Mouse (Mus musculus): ENCODE measurements around the gene Ckmt2. TPM values are rescaled to one million over a fixed set of nuclear protein-coding genes. Genes with fewer than 3 reads are reported as not detected.
A peak's percentile ranks its signal among the peaks of the same experiment; 100 is the strongest.

The Ckmt2 gene
- polyA plus RNA-seq, 1 experiment from 2014 or later = 0.17 TPM

DNA sequence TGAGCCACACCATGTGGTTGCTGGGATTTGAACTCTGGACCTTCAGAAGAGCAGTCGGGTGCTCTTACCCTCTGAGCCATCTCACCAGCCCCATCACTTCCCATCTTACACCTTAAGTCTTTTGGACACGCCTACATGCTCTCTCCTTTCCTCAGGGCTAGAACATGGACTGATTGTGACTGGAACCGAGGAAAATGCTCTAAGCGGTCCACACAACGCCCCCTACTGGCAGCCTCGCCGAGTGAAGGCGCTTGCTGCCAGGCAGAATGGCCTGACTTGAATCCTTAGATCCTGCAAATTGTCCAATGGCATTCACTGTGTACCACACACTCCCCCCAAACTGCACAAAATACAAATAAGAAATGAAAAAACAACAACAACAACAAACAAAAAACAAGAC is 19.3 kb downstream of the Ckmt2 start:
- H3K36me3 ChIP-seq = no peaks in the 10 kb centered on the region
- H3K4me1 ChIP-seq (replicated peaks) = no peaks in the 10 kb centered on the region
- no peaks in the 10 kb centered on the region for H3K9me3 ChIP-seq
- no peak overlapping the region for H3K9ac ChIP-seq
- H3K27me3 ChIP-seq = no peaks in the 10 kb centered on the region
- H3K27ac ChIP-seq (replicated peaks) = no peak overlapping the region
- ATAC-seq (ENCODE audit: low read depth) = no peak
- H3K4me2 ChIP-seq = no peak overlapping the region
- no peak overlapping the region for H3K4me3 ChIP-seq
- WGBS = 77% methylated on average over 8 of the region's 8 CpGs

DNA sequence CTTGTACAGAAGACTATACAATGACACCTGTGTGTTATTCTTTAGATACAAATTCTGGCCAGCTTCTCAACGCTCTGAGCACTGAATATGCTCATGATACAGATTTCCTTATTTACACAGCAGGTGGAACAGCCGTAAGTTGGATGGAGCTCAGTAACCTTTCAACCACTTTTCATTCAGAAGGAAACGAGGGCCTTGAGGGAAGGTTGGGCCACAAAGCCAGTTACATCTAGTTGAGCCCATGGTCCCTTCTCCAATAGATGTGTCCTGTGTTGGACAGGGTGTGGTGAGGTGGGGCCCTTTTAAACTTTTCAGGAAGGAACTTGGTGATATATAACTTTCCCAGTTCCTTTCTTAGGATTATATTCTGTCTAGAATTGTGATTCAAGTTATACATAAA is 22.3 kb downstream of the Ckmt2 start:
- no peak for ATAC-seq (ENCODE audit: low read depth)
- no peaks in the 10 kb centered on the region for H3K27me3 ChIP-seq
- no peak overlapping the region for H3K4me2 ChIP-seq
- H3K27ac ChIP-seq (replicated peaks) = no peak overlapping the region
- no peaks in the 10 kb centered on the region for H3K36me3 ChIP-seq
- H3K4me1 ChIP-seq (replicated peaks) = no peaks in the 10 kb centered on the region
- H3K4me3 ChIP-seq = no peak overlapping the region
- no peak overlapping the region for H3K9ac ChIP-seq
- WGBS = 82% methylated on average over 3 of the region's 3 CpGs
- no peaks in the 10 kb centered on the region for H3K9me3 ChIP-seq

DNA sequence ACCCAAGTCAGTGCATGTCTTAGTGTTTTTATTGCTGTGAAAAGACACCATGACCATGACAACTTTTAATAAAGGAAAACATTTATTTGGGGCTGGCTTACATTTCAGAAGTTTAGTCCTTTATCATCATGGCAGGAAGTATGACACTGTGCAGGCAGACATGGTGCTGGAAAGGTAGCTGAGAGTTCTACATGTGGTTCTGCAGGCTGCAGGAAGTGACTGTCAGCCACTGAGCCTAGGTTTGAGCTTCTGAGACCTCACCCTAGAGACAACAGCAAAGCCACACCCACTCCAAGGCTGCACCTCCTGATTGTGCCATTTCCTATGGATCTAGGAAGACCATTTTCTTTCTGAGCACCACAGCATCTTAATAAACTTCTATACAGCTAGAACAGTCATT is 48.8 kb downstream of the Ckmt2 start:
- no peak for ATAC-seq (ENCODE audit: low read depth)

DNA sequence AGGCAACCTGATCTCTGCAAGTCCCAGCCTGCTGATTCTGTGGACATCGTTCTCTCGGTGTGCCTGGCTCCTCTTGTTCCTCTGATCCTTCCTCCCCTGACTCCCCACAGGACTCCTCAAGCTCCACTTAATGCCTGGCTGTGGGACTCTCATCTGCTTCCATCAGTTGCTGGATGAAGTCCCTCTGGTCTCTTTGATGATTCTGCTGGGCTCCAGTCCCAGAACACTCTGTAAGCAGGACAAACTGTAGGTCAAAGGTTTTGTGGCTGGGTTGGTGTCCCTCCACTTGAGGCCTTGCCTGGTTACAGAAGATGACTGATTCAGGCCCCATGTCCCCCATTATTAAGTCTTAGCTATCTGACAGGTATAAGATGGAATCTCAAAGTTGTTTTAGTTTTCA is 50.6 kb downstream of the Ckmt2 start:
- 88% methylated on average over 2 of the region's 2 CpGs for WGBS
- Histone ChIP-seq H3K36me3 (no peaks in the 10 kb centered on the region), H3K27ac (replicated peaks) (no peak overlapping the region), H3K4me1 (replicated peaks) (0 out of 2 replicates have a peak, but pooled peaks cover 3% of the 10 kb centered on the region), H3K9me3 (no peaks in the 10 kb centered on the region), H3K9ac (no peak overlapping the region), H3K4me2 (no peak overlapping the region), H3K4me3 (no peak overlapping the region), H3K27me3 (no peaks in the 10 kb centered on the region)
- ATAC-seq (ENCODE audit: low read depth) = no peak

More for the DNA sequence above, 48.8 kb downstream of the Ckmt2 start:
- Histone ChIP-seq H3K9ac (no peak overlapping the region), H3K4me1 (replicated peaks) (0 out of 2 replicates have a peak, but pooled peaks cover 3% of the 10 kb centered on the region), H3K27me3 (no peaks in the 10 kb centered on the region), H3K9me3 (no peaks in the 10 kb centered on the region), H3K4me3 (no peak overlapping the region), H3K4me2 (no peak overlapping the region), H3K36me3 (no peaks in the 10 kb centered on the region), H3K27ac (replicated peaks) (no peak overlapping the region)

DNA sequence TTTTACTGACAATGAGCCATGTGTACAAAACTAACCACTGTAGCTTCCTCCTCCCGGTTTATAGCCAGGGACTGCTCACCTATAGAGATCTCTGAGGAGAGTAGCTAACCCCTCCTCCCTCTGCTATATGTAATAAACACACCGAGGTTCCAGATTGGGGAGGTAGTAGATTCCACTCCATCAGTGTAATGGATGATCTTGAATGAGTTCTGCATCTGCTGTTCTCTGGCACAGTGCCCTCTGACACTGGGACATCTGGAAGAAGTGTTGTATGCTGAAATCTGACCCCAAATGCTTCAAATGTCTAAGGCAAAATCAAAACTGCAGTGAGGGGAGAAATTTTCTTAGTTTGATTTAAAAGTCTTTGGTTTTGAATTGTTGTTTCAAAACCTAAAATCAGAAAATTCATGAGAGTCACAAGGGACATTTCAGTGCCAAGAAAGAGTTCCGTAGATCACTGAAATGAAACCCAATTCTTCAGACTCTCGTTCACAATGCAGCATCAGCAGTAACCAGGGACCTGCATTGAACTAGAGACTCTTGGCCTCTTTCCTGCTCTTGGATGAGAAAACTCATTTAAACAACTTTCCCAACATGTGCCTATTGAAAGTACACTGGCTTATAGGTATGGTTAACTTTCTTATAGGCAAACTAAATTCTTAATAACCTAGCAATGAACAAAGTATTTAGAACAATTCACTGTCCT is 51.7 kb downstream of the Ckmt2 start:
- no peaks in the 10 kb centered on the region for H3K9me3 ChIP-seq
- H3K4me1 ChIP-seq (replicated peaks) = 0 out of 2 replicates have a peak, but pooled peaks cover 3% of the 10 kb centered on the region
- ATAC-seq (ENCODE audit: low read depth) = no peak
- H3K4me3 ChIP-seq = no peak overlapping the region
- WGBS = 71% methylated on average over 4 of the region's 4 CpGs
- H3K9ac ChIP-seq = no peak overlapping the region
- no peaks in the 10 kb centered on the region for H3K27me3 ChIP-seq
- H3K36me3 ChIP-seq = no peaks in the 10 kb centered on the region
- no peak overlapping the region for H3K27ac ChIP-seq (replicated peaks)
- no peak overlapping the region for H3K4me2 ChIP-seq

DNA sequence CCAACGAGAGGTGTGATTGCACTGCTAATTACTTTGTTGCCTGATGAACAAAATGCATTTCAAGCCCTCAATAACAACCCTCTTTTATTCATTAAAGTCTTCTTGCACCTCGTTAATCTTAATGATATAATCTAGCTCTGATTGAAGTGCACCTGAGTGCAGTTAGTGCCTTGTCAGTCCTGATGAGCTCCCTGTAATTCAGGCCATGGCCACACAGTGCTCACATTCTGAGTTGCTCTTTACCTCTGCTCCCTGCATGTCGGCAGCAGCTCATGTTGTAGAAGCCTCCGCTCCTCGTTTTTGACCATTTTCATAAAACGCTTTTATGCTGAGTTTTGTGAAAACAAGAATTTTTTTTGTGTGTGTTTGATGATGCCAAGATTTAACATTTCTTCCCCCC is 53.0 kb downstream of the Ckmt2 start:
- H3K27ac ChIP-seq (replicated peaks) = no peak overlapping the region
- H3K27me3 ChIP-seq = no peaks in the 10 kb centered on the region
- H3K4me2 ChIP-seq = no peak overlapping the region
- H3K4me3 ChIP-seq = no peak overlapping the region
- 0 out of 2 replicates have a peak, but pooled peaks cover 3% of the 10 kb centered on the region for H3K4me1 ChIP-seq (replicated peaks)
- ATAC-seq (ENCODE audit: low read depth) = no peak
- no peaks in the 10 kb centered on the region for H3K36me3 ChIP-seq
- no peaks in the 10 kb centered on the region for H3K9me3 ChIP-seq
- H3K9ac ChIP-seq = no peak overlapping the region
- WGBS = 63% methylated on average over 6 of the region's 6 CpGs

DNA sequence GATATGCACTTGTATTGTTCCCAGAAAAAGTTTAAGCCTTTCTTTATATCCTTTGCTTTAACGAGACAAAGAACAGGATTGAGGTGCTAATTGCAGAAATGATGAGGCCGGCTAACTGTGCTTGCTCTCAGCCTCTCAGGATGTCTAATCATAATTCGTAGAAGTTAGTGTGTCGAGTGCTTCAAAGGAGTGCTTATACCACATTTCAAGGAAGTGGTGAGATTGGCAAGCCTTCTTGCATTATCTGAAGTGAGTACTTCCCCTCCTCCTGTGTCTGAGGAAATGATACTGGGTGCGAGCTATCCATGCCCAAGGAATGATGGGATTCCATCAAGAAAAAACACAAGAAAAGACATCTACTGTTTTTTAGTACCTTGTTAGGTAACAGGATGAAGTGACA is 62.0 kb downstream of the Ckmt2 start:
- Histone ChIP-seq H3K36me3 (no peaks in the 10 kb centered on the region), H3K27ac (replicated peaks) (no peak overlapping the region), H3K27me3 (no peaks in the 10 kb centered on the region), H3K4me1 (replicated peaks) (no peaks in the 10 kb centered on the region), H3K4me3 (no peak overlapping the region), H3K9me3 (0 out of 2 replicates have a peak, but pooled peaks cover 5% of the 10 kb centered on the region), H3K9ac (no peak overlapping the region), H3K4me2 (no peak overlapping the region)
- no peak for ATAC-seq (ENCODE audit: low read depth)
- WGBS = 90% methylated on average over 5 of the region's 5 CpGs

DNA sequence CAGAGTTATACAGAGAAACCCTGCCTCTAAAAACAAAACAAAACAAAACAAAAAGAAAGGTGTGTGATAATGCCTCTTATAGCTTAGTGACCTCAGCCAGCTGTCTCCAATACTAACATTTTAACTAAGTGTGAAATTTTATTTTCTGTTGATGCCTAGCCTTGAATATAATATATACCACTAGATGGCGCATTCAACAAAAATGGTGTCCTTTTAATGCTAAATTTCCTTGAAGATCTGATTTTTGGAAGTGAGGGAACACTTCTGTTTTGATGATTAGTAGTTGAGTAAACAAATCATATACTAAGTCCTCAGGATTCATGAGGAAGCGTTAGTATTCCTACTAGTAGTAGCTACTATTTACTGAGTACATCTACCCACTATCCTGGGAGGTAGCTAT is 67.2 kb downstream of the Ckmt2 start:
- H3K9me3 ChIP-seq = 0 out of 2 replicates have a peak, but pooled peaks cover 5% of the 10 kb centered on the region
- WGBS = 45% methylated on average over 2 of the region's 2 CpGs
- H3K4me2 ChIP-seq = no peak overlapping the region
- H3K4me1 ChIP-seq (replicated peaks) = peaks cover 15% of the 10 kb centered on the region
- peaks cover 15% of the 10 kb centered on the region for H3K36me3 ChIP-seq
- no peak for ATAC-seq (ENCODE audit: low read depth)
- H3K9ac ChIP-seq = no peak overlapping the region
- H3K27me3 ChIP-seq = no peaks in the 10 kb centered on the region
- no peak overlapping the region for H3K27ac ChIP-seq (replicated peaks)
- H3K4me3 ChIP-seq = no peak overlapping the region

DNA sequence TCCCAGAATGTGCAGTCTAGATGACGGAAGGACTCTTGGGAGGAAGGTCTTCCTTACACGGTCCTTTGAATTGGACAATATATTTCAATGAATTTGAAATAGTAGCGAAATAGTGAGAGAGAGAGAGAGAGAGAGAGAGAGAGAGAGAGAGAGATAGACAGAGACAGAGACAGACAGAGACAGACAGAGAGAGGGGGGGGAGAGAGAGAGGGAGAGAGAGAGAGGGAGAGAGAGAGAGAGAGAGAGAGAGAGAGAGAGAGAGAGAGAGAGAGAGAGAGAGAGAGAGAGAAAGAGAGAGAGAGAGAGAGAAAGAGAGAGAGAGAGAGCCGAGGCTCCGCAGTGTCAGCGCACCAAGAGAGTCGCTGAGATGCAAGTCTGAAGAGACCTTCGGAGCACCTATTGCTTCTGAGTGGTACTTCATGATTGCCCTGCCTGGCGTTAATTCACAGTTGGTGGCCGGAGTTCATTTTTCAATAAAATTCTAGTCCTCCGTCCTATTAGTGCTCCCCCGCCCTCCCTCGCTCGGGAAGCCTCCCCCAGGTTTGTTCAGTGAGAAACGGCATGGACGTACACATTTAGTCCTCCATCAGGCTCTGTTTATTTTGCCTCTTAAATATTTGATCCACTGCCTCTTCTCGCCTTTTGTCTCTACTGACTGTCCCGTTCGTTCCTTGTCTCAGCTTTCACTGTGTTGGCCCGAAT is 68.7 kb downstream of the Ckmt2 start:
- H3K4me3 ChIP-seq = peak overlapping the region; percentile 87
- H3K27ac ChIP-seq (replicated peaks) = peak overlapping the region; percentile 97
- WGBS = 42% methylated on average over 20 of the region's 20 CpGs
- peak; percentile 56 for ATAC-seq (ENCODE audit: low read depth)
- no peaks in the 10 kb centered on the region for H3K9me3 ChIP-seq
- peaks cover 19% of the 10 kb centered on the region for H3K36me3 ChIP-seq
- H3K27me3 ChIP-seq = no peaks in the 10 kb centered on the region
- H3K4me2 ChIP-seq = peak overlapping the region; percentile 66
- peak overlapping the region; percentile 91 for H3K9ac ChIP-seq
- peaks cover 15% of the 10 kb centered on the region for H3K4me1 ChIP-seq (replicated peaks)

DNA sequence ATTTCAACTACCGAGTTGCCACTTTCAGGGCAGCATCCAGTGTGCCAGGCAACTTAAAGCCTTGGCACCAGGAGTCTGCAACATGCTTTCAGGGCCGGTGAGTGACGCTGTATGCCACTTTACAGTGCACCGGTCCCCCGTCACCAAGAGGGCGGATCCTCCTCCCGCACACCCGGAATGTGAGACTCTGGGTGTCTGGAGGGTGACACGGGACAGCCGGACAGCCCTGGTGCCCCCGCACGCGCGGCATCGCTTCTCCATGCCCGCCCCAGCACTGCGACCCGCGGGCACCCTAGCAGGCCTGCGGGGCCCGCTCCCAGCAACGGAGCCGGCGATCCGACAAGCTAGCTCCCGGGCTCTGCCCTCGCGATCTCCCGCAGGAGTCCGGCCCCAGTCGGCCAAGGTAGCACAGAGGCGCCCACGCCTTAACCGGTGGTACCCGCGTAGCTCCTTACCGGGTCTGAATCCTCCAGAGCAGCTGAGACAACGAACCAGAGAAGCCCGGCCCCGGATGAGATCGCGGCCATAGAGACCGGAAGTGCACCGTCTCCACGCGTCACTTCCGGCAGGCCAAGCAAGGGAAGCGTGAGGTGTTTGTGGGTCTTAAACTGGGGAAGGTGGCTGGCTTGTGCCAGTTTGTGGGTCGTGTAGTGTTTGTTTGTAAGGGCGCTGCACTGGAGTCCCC is 69.4 kb downstream of the Ckmt2 start, which contains the start of gene Zcchc9:
Gene Zcchc9 (minus strand): TSS at position 551 of the 685 bp plus-strand sequence.
- Histone ChIP-seq H3K27ac (replicated peaks) (peak within 1 kb of the TSS; percentile 97), H3K36me3 (peaks cover 19% of the 10 kb centered on the region), H3K4me3 (peak within 1 kb of the TSS; percentile 87), H3K9ac (peak within 1 kb of the TSS; percentile 91), H3K4me1 (replicated peaks) (peaks cover 15% of the 10 kb centered on the region), H3K27me3 (no peaks in the 10 kb centered on the region), H3K4me2 (peak within 1 kb of the TSS; percentile 66), H3K9me3 (no peaks in the 10 kb centered on the region)
- under 1% methylated on average over 50 of the region's 50 CpGs for WGBS
- peak; percentile 100 for ATAC-seq (ENCODE audit: low read depth)
